Mouse (Mus musculus) hindbrain, embryonic 12.5 days (tissue): Measurements from ENCODE around the gene Idh2. TPM values are rescaled to one million over a fixed set of nuclear protein-coding genes. Genes with fewer than 3 reads are reported as not detected.
A peak's percentile ranks its signal among the peaks of the same experiment; 100 is the strongest.

Experiments
- ATAC-seq: fragments of 200-750 bp; cut with Nextera tagmentation; 2 replicates; pipeline ENCODE4 v1.8.0; 2017; ENCODE audit warnings: moderate TSS enrichment; ENCODE audit not compliant: low FRiP score
- H3K27ac ChIP-seq: fragments of 300-500 bp; sonication (generic); 2 replicates; pipeline ENCODE4 v1.5.1; 2016; ENCODE audit warnings: mild to moderate bottlenecking
- H3K27me3 ChIP-seq: fragments of 300-500 bp; sonication (generic); 2 replicates; pipeline ENCODE4 v1.6.1; 2016; ENCODE audit warnings: mild to moderate bottlenecking
- H3K36me3 ChIP-seq: fragments of 300-500 bp; sonication (generic); 2 replicates; pipeline ENCODE4 v1.6.1; 2016; ENCODE audit warnings: mild to moderate bottlenecking
- H3K4me1 ChIP-seq: fragments of 300-500 bp; sonication (generic); 2 replicates; pipeline ENCODE4 v1.6.1; 2016
- H3K4me2 ChIP-seq: fragments of 300-500 bp; sonication (generic); replicated peaks from 2 replicates; pipeline ENCODE4 v1.6.1; 2016; ENCODE audit warnings: mild to moderate bottlenecking
- H3K4me3 ChIP-seq: fragments of 300-500 bp; sonication (generic); 2 replicates; pipeline ENCODE4 v1.5.1; 2016; ENCODE audit warnings: mild to moderate bottlenecking
- H3K9ac ChIP-seq: fragments of 300-500 bp; sonication (generic); 2 replicates; pipeline ENCODE4 v1.6.1; 2016; ENCODE audit warnings: mild to moderate bottlenecking, moderate library complexity
- H3K9me3 ChIP-seq: fragments of 300-500 bp; sonication (generic); replicated peaks from 2 replicates; pipeline ENCODE4 v1.6.1; 2016; ENCODE audit warnings: mild to moderate bottlenecking
- WGBS: fragments of 180-500 bp; shearing (Covaris S2); methylation state at CpG from one replicate; pipeline ENCODE4 v1.1.7; 2016; 5-methylcytosine and 5-hydroxymethylcytosine counted together
- polyA plus RNA-seq: library from polyadenylated mRNA; unstranded; fragments of >200 nt; fragmentation: Nextera tagmentation; extraction: Ambion mirVana; gene quantifications from 2 replicates; pipeline ENCODE4 v1.2.1, GENCODE M21; 2016

Gene Idh2
- 322 and 326 TPM in 2 replicates for polyA plus RNA-seq

- Histone ChIP-seq H3K9ac (peak within 1 kb of the TSS; percentile 94), H3K9me3 (no peaks in the 10 kb centered on the region), H3K4me1 (peaks cover 45% of the 10 kb centered on the region), H3K36me3 (no peaks in the 10 kb centered on the region), H3K27ac (peak within 1 kb of the TSS; percentile 94), H3K27me3 (no peaks in the 10 kb centered on the region), H3K4me2 (peak within 1 kb of the TSS; percentile 84), H3K4me3 (peak within 1 kb of the TSS; percentile 83)
- peak; percentile 96 for ATAC-seq
- under 1% methylated on average over 29 of the region's 29 CpGs for WGBS
Observed at GRCm38 (mm10) chr7:80115224-80115590, at the start of gene Idh2. TSS of gene Idh2 (minus strand) at chr7:80115392.

DNA sequence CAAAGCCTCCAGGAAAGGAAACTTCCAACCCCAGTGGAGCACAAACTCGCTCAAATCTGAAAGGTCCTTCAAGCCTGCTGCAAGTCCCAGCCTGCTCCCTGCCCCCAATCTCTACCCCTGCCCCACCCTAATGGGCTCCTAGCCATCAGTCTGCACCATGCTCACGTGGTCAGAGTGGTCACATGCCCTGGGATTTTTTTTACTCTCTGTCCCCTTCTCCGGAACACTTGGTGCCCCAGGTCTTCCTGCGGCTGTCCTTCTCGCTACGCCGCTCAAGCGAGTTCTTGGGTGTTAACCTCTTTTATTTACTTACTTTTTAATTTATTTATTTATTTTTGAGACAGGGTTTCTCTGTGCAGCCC is 45.7 kb upstream of the Idh2 start:
- no peak for ATAC-seq
- Histone ChIP-seq H3K27ac (no peak overlapping the region), H3K4me2 (no peak overlapping the region), H3K9ac (no peak overlapping the region), H3K27me3 (0 out of 2 replicates have a peak, but pooled peaks cover 4% of the 10 kb centered on the region), H3K36me3 (no peaks in the 10 kb centered on the region), H3K4me3 (no peak overlapping the region), H3K9me3 (no peaks in the 10 kb centered on the region), H3K4me1 (peaks cover 8% of the 10 kb centered on the region; the same call in 1 of the 2 replicates)
- 74% methylated on average over 8 of the region's 8 CpGs for WGBS

DNA sequence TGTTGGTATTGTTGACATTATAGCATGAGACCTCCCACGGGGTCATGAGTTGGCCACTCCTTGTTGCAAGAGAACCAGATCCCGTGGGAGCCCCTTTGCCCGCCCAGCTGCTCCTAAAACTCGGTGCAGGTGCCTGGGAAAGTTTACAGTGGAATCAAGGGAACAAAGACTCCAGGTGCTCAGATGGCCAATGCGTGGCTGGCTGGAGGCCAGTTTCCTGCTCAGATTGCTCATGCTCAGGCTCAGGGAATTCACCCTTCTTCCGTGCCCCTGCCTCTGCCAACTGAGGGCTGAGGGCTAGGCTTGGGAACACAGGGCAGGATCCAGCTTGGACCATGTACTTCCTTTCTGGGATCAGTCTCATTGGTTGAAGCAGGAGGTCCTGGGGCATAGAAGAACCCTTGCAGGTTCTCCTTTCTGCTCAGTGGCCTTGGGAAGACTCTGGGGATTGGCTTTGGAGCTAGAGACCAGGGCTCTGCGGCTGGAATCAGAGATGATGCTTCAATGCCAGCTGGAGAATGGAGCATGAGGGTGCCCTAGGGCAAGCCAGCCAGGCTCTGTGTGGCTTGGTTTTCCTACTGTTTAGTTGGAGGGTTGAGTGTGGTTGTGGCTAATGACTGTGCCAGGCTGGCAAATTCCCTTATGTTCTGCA is 45.2 kb upstream of the Idh2 start:
- Histone ChIP-seq H3K9me3 (no peaks in the 10 kb centered on the region), H3K4me1 (peaks cover 8% of the 10 kb centered on the region; the same call in 1 of the 2 replicates), H3K27me3 (0 out of 2 replicates have a peak, but pooled peaks cover 4% of the 10 kb centered on the region), H3K27ac (no peak overlapping the region), H3K4me3 (no peak overlapping the region), H3K36me3 (no peaks in the 10 kb centered on the region), H3K9ac (no peak overlapping the region), H3K4me2 (no peak overlapping the region)
- 81% methylated on average over 7 of the region's 7 CpGs for WGBS
- no peak for ATAC-seq

DNA sequence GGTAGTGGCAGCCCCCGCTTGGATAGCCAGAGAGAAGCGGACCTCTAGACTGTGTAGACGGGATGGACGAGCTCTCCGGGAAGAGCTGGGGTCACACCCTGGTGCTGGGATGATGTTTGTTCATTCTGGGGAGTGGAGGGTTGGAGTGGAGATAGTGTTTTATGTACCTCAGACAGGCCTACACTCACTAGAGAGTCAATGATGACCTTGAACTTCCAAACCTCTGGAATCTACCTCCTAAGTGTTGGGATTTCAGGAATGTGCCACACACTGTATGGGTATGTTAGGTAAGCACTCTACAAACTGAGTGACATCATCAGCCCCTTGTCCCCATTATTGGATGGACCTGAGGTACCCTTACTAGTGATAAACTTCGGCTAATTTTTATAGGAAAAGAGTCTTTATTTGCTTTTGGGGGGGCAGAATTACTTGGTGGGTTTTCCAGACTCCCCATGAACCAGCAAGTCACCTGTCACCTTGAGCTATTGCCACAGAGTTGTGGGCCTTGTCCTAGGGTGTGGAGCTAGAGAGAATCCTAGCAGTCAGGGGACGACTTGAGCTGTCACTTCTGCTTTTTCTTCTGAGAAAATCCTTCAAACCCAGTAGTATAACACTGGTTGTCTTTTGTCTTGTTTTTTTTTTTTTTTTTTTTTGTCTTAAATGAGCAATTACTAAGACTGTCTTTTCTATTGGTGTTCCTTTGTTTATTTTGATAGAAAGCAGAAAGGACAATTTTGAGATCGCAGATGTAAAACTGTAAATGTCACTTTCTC is 43.5 kb upstream of the Idh2 start:
- Histone ChIP-seq H3K4me3 (no peak overlapping the region), H3K4me2 (no peak overlapping the region), H3K36me3 (no peaks in the 10 kb centered on the region), H3K9ac (no peak overlapping the region), H3K27me3 (0 out of 2 replicates have a peak, but pooled peaks cover 4% of the 10 kb centered on the region), H3K27ac (no peak overlapping the region), H3K4me1 (peaks cover 8% of the 10 kb centered on the region; the same call in 1 of the 2 replicates), H3K9me3 (no peaks in the 10 kb centered on the region)
- ATAC-seq = no peak
- 88% methylated on average over 8 of the region's 8 CpGs for WGBS

DNA sequence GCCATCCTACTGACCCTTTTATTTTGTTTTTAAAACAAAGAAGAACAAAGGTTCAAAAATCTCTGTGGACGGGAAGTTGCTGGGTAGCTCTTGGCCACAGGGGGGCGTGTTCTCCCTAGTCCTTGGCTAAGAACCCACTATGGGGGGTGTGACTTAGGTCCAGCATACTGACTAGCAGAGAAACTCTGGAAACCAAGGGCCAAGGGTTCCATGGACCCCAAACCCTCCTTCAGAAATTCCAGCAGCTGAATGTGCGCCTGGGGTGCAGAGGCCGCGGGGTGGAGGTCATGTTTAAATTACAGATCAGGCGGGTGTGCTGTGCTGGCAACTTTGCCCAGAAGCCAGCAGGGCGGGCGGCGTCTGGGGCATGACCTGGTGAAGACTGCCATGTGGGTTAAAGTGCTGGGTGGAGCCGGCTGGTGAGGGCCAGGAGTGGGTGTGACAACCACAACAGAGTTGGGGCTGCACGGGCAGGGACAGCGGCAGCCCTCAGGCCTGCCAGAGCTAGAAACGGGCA is 41.6 kb upstream of the Idh2 start:
- Histone ChIP-seq H3K9me3 (no peaks in the 10 kb centered on the region), H3K27me3 (0 out of 2 replicates have a peak, but pooled peaks cover 4% of the 10 kb centered on the region), H3K27ac (no peak overlapping the region), H3K4me3 (no peak overlapping the region), H3K4me2 (no peak overlapping the region), H3K4me1 (peaks cover 8% of the 10 kb centered on the region; the same call in 1 of the 2 replicates), H3K36me3 (no peaks in the 10 kb centered on the region), H3K9ac (no peak overlapping the region)
- WGBS = 42% methylated on average over 13 of the region's 13 CpGs
- no peak for ATAC-seq

DNA sequence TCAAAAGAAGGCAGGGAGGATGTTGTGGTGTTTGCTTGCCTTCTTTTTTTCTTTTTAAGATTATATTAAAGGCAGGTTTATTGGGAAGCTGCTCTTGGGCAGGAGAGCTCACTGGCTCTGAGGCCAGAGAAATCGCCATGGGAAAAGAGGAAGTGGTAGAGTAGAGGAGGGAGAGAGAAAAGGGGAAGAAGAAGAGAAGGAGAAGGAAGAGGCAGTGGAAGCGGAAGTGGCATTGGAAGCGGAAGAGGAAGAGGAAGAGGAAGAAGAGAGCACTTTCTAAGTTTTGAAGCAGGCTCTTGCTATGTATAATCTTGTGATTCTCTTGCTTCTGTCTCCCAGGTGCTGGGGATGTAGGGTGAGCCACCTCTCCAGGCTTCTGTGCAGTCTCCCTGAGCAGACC is 39.5 kb upstream of the Idh2 start:
- 75% methylated on average over 3 of the region's 3 CpGs for WGBS
- no peak for ATAC-seq

GRCm38 (mm10) chr7:80152756-80153155 is 37.6 kb upstream of the Idh2 start:
- Histone ChIP-seq H3K27ac (no peak overlapping the region), H3K4me3 (no peak overlapping the region), H3K9ac (no peak overlapping the region), H3K36me3 (no peaks in the 10 kb centered on the region), H3K27me3 (no peaks in the 10 kb centered on the region), H3K9me3 (no peaks in the 10 kb centered on the region), H3K4me2 (no peak overlapping the region), H3K4me1 (no peaks in the 10 kb centered on the region)
- WGBS = 91% methylated on average over 8 of the region's 8 CpGs
- ATAC-seq = no peak

More for the DNA sequence above, 39.5 kb upstream of the Idh2 start:
- Histone ChIP-seq H3K4me1 (no peaks in the 10 kb centered on the region), H3K36me3 (no peaks in the 10 kb centered on the region), H3K9ac (no peak overlapping the region), H3K27me3 (no peaks in the 10 kb centered on the region), H3K27ac (no peak overlapping the region), H3K4me3 (no peak overlapping the region), H3K9me3 (no peaks in the 10 kb centered on the region), H3K4me2 (no peak overlapping the region)

GRCm38 (mm10) chr7:80152152-80152551 is 37.0 kb upstream of the Idh2 start:
- ATAC-seq = no peak
- Histone ChIP-seq H3K36me3 (no peaks in the 10 kb centered on the region), H3K9ac (no peak overlapping the region), H3K27ac (no peak overlapping the region), H3K4me3 (no peak overlapping the region), H3K27me3 (no peaks in the 10 kb centered on the region), H3K4me1 (no peaks in the 10 kb centered on the region), H3K4me2 (no peak overlapping the region), H3K9me3 (no peaks in the 10 kb centered on the region)
- 66% methylated on average over 6 of the region's 6 CpGs for WGBS

- no peak for ATAC-seq
- Histone ChIP-seq H3K4me1 (no peaks in the 10 kb centered on the region), H3K4me2 (no peak overlapping the region), H3K9me3 (no peaks in the 10 kb centered on the region), H3K36me3 (no peaks in the 10 kb centered on the region), H3K27ac (no peak overlapping the region), H3K27me3 (no peaks in the 10 kb centered on the region), H3K4me3 (no peak overlapping the region), H3K9ac (no peak overlapping the region)
- WGBS = 56% methylated on average over 9 of the region's 9 CpGs
Observed at GRCm38 (mm10) chr7:80149356-80149755, 34.2 kb upstream of the Idh2 start.

DNA sequence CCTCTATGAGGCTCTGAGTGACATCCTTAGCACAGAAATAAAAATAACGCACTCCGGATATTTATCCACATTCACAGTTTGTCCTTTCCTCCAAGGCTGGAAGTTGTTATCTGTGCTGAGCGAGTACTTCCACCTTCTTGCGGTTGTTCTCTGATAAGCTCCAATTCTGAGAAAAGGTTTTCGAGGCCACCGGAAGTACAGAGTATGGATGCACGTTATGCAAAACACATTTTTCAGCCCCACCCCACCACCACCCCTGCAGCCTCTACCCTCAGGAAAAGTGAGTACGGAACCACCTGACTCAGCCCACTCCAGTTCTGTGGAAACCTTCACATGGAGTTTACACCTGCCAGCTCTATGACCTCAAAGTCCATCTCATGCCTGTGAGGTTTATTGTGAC is 30.9 kb upstream of the Idh2 start:
- H3K27me3 ChIP-seq = no peaks in the 10 kb centered on the region
- 89% methylated on average over 8 of the region's 8 CpGs for WGBS
- H3K36me3 ChIP-seq = no peaks in the 10 kb centered on the region
- H3K4me3 ChIP-seq = no peak overlapping the region
- no peak overlapping the region for H3K4me2 ChIP-seq
- no peaks in the 10 kb centered on the region for H3K9me3 ChIP-seq
- H3K9ac ChIP-seq = no peak overlapping the region
- peaks cover 10% of the 10 kb centered on the region for H3K4me1 ChIP-seq
- ATAC-seq = no peak
- H3K27ac ChIP-seq = no peak overlapping the region

GRCm38 (mm10) chr7:80144695-80145094 is 29.5 kb upstream of the Idh2 start:
- Histone ChIP-seq H3K9me3 (no peaks in the 10 kb centered on the region), H3K27ac (no peak overlapping the region), H3K9ac (no peak overlapping the region), H3K4me2 (no peak overlapping the region), H3K4me3 (no peak overlapping the region), H3K36me3 (no peaks in the 10 kb centered on the region), H3K27me3 (no peaks in the 10 kb centered on the region), H3K4me1 (peaks cover 13% of the 10 kb centered on the region)
- WGBS = 92% methylated on average over 7 of the region's 7 CpGs
- ATAC-seq = no peak

- H3K36me3 ChIP-seq = no peaks in the 10 kb centered on the region
- no peaks in the 10 kb centered on the region for H3K27me3 ChIP-seq
- no peaks in the 10 kb centered on the region for H3K9me3 ChIP-seq
- H3K9ac ChIP-seq = peak overlapping the region; percentile 27; the same call in 1 of the 2 replicates
- H3K27ac ChIP-seq = peak overlapping the region; percentile 75
- H3K4me2 ChIP-seq = peak overlapping the region; percentile 26; the same call in 1 of the 2 replicates
- H3K4me3 ChIP-seq = no peak overlapping the region
- 32% methylated on average over 22 of the region's 22 CpGs for WGBS
- peaks cover 13% of the 10 kb centered on the region for H3K4me1 ChIP-seq
- ATAC-seq = peak; percentile 68
Observed at GRCm38 (mm10) chr7:80143331-80144273, 28.4 kb upstream of the Idh2 start.
